Mouse (Mus musculus) neural tube, embryonic 14.5 days (tissue): ENCODE measurements around the gene Dlgap5. TPM values are rescaled to one million over a fixed set of nuclear protein-coding genes. Genes with fewer than 3 reads are reported as not detected.
"Not testable (repeated sequence)": the region's sequence is repeated elsewhere in the genome, so short reads cannot be mapped to it uniquely, and the experiment has no call there.

Experiments
- ATAC-seq: fragments of 200-750 bp; cut with Nextera tagmentation; 2 replicates; pipeline ENCODE4 v1.8.0; 2017; ENCODE audit warnings: low read depth, mild to moderate bottlenecking, moderate TSS enrichment, moderate library complexity
- H3K27ac ChIP-seq: fragments of 300-500 bp; sonication (generic); 2 replicates; pipeline ENCODE4 v1.5.1; 2014; ENCODE audit warnings: low read depth, mild to moderate bottlenecking, control low read depth, low read length, moderate library complexity, mixed read lengths
- H3K27me3 ChIP-seq: fragments of 300-500 bp; sonication (generic); 2 replicates; pipeline ENCODE4 v1.6.1; 2014; ENCODE audit warnings: low read length; ENCODE audit not compliant: control insufficient read depth, insufficient read depth
- H3K36me3 ChIP-seq: fragments of 300-500 bp; sonication (generic); 2 replicates; pipeline ENCODE4 v1.6.1; 2014; ENCODE audit warnings: low read length, mixed read lengths; ENCODE audit not compliant: control insufficient read depth, insufficient read depth
- H3K4me1 ChIP-seq: fragments of 300-500 bp; sonication (generic); 2 replicates; pipeline ENCODE4 v1.6.1; 2014; ENCODE audit warnings: low read length; ENCODE audit not compliant: control insufficient read depth, insufficient read depth
- H3K4me2 ChIP-seq: fragments of 300-500 bp; sonication (generic); 2 replicates; pipeline ENCODE4 v1.6.1; 2014; ENCODE audit warnings: mild to moderate bottlenecking, low read depth, low read length, control low read depth
- H3K4me3 ChIP-seq: fragments of 300-500 bp; sonication (generic); 2 replicates; pipeline ENCODE4 v1.5.1; 2014; ENCODE audit warnings: low read depth, low read length, control low read depth, mixed read lengths
- H3K9ac ChIP-seq: fragments of 300-500 bp; sonication (generic); replicated peaks from 2 replicates; pipeline ENCODE4 v1.6.1; 2014; ENCODE audit warnings: low read depth, mild to moderate bottlenecking, control low read depth, low read length, mixed read lengths
- H3K9me3 ChIP-seq: fragments of 300-500 bp; sonication (generic); 2 replicates; pipeline ENCODE4 v1.6.1; 2016; ENCODE audit warnings: low read length; ENCODE audit not compliant: control insufficient read depth
- WGBS: fragments of 180-500 bp; shearing (Covaris S2); extraction: QIAGEN DNeasy Blood & Tissue Kit; methylation state at CpG from one replicate; pipeline ENCODE4 v1.1.7; 2014; 5-methylcytosine and 5-hydroxymethylcytosine counted together
- polyA plus RNA-seq: library from polyadenylated mRNA; unstranded; fragments of >200 nt; fragmentation: Nextera tagmentation; extraction: Ambion mirVana; gene quantifications from 2 replicates; pipeline ENCODE4 v1.2.1, GENCODE M21; 2014

Gene Dlgap5
- 4.0 and 5.4 TPM in 2 replicates for polyA plus RNA-seq

- H3K4me2 ChIP-seq: peak within 1 kb of the TSS; percentile 62
- H3K36me3 ChIP-seq: no peaks in the 10 kb centered on the region
- H3K4me1 ChIP-seq: peaks cover 4% of the 10 kb centered on the region; the same call in 1 of the 2 replicates
- H3K9ac ChIP-seq: no peak within 1 kb of the TSS
- peak within 1 kb of the TSS; percentile 40 for H3K4me3 ChIP-seq
- peak; percentile 99 for ATAC-seq
- no peaks in the 10 kb centered on the region for H3K27me3 ChIP-seq
- no peak within 1 kb of the TSS for H3K27ac ChIP-seq
- 2% methylated on average over 36 of the region's 36 CpGs for WGBS
- H3K9me3 ChIP-seq: no peaks in the 10 kb centered on the region
These were observed at the start of gene Dlgap5 for GRCm38 (mm10) chr14:47417775-47418665. Gene Dlgap5 (minus strand): TSS chr14:47418407.

GRCm38 (mm10) chr14:47465468-47466175, 47.4 kb upstream of the Dlgap5 start:
- H3K27ac ChIP-seq: no peak overlapping the region
- ATAC-seq: no peak
- 53% methylated on average over 7 of the region's 7 CpGs for WGBS

GRCm38 (mm10) chr14:47464426-47464825, 46.2 kb upstream of the Dlgap5 start:
- Histone ChIP-seq H3K27me3 (no peaks in the 10 kb centered on the region), H3K27ac (no peak overlapping the region), H3K4me3 (no peak overlapping the region), H3K9ac (no peak overlapping the region), H3K36me3 (no peaks in the 10 kb centered on the region), H3K9me3 (no peaks in the 10 kb centered on the region), H3K4me1 (no peaks in the 10 kb centered on the region), H3K4me2 (no peak overlapping the region)
- ATAC-seq: no peak
- 87% methylated on average over 10 of the region's 10 CpGs for WGBS

More at GRCm38 (mm10) chr14:47465468-47466175, 47.4 kb upstream of the Dlgap5 start:
- Histone ChIP-seq H3K9ac (no peak overlapping the region), H3K4me1 (no peaks in the 10 kb centered on the region), H3K4me3 (no peak overlapping the region), H3K9me3 (no peaks in the 10 kb centered on the region), H3K4me2 (no peak overlapping the region), H3K36me3 (no peaks in the 10 kb centered on the region), H3K27me3 (no peaks in the 10 kb centered on the region)

GRCm38 (mm10) chr14:47462877-47463460, 44.8 kb upstream of the Dlgap5 start:
- 88% methylated on average over 9 of the region's 9 CpGs for WGBS
- H3K4me2 ChIP-seq: no peak overlapping the region
- no peaks in the 10 kb centered on the region for H3K36me3 ChIP-seq

GRCm38 (mm10) chr14:47462453-47462852, 44.2 kb upstream of the Dlgap5 start:
- no peaks in the 10 kb centered on the region for H3K27me3 ChIP-seq
- H3K4me3 ChIP-seq: no peak overlapping the region
- no peak overlapping the region for H3K27ac ChIP-seq
- no peaks in the 10 kb centered on the region for H3K9me3 ChIP-seq
- H3K36me3 ChIP-seq: no peaks in the 10 kb centered on the region
- no peak overlapping the region for H3K9ac ChIP-seq
- H3K4me1 ChIP-seq: no peaks in the 10 kb centered on the region
- no peak overlapping the region for H3K4me2 ChIP-seq
- WGBS: 86% methylated on average over 4 of the region's 4 CpGs
- ATAC-seq: no peak

More at GRCm38 (mm10) chr14:47462877-47463460, 44.8 kb upstream of the Dlgap5 start:
- Histone ChIP-seq H3K4me1 (no peaks in the 10 kb centered on the region), H3K9ac (no peak overlapping the region), H3K27me3 (no peaks in the 10 kb centered on the region), H3K4me3 (no peak overlapping the region), H3K27ac (no peak overlapping the region), H3K9me3 (no peaks in the 10 kb centered on the region)
- ATAC-seq: no peak

GRCm38 (mm10) chr14:47461997-47462396, 43.8 kb upstream of the Dlgap5 start:
- WGBS: 92% methylated on average over 8 of the region's 8 CpGs
- H3K4me3 ChIP-seq: no peak overlapping the region
- H3K9ac ChIP-seq: no peak overlapping the region
- H3K36me3 ChIP-seq: no peaks in the 10 kb centered on the region
- H3K27me3 ChIP-seq: no peaks in the 10 kb centered on the region
- H3K4me1 ChIP-seq: no peaks in the 10 kb centered on the region
- ATAC-seq: no peak
- no peak overlapping the region for H3K4me2 ChIP-seq
- no peak overlapping the region for H3K27ac ChIP-seq
- H3K9me3 ChIP-seq: no peaks in the 10 kb centered on the region

- H3K27ac ChIP-seq: no peak overlapping the region
- no peaks in the 10 kb centered on the region for H3K4me1 ChIP-seq
- H3K4me2 ChIP-seq: no peak overlapping the region
- H3K4me3 ChIP-seq: no peak overlapping the region
- H3K9me3 ChIP-seq: no peaks in the 10 kb centered on the region
- H3K36me3 ChIP-seq: no peaks in the 10 kb centered on the region
- no peaks in the 10 kb centered on the region for H3K27me3 ChIP-seq
- 88% methylated on average over 4 of the region's 4 CpGs for WGBS
- no peak overlapping the region for H3K9ac ChIP-seq
- ATAC-seq: no peak
These were observed 41.3 kb upstream of the Dlgap5 start for GRCm38 (mm10) chr14:47459556-47459955.

- not testable (repeated sequence) for H3K4me1 ChIP-seq, H3K9me3 ChIP-seq, H3K9ac ChIP-seq, H3K4me3 ChIP-seq, H3K27ac ChIP-seq, H3K27me3 ChIP-seq, H3K4me2 ChIP-seq, ATAC-seq, H3K36me3 ChIP-seq
- WGBS: 82% methylated on average over 2 of the region's 5 CpGs
These were observed 31.9 kb upstream of the Dlgap5 start, which contains the start of gene Fbxo34 for GRCm38 (mm10) chr14:47450121-47450520. Gene Fbxo34 (plus strand): TSS chr14:47450421.
